Mouse (Mus musculus) stomach, postnatal 0 days (tissue): ENCODE measurements around the gene Cela3b.

Experiments
- CTCF ChIP-seq: IDR thresholded peaks from 2 replicates; pipeline ENCODE4 v1.5.1; 2016; ENCODE audit warnings: antibody characterized with exemption, low read depth, mild to moderate bottlenecking, moderate library complexity
- EP300 ChIP-seq: optimal IDR thresholded peaks from 2 replicates; pipeline ENCODE3; 2016; ENCODE audit warnings: antibody characterized with exemption

DNA sequence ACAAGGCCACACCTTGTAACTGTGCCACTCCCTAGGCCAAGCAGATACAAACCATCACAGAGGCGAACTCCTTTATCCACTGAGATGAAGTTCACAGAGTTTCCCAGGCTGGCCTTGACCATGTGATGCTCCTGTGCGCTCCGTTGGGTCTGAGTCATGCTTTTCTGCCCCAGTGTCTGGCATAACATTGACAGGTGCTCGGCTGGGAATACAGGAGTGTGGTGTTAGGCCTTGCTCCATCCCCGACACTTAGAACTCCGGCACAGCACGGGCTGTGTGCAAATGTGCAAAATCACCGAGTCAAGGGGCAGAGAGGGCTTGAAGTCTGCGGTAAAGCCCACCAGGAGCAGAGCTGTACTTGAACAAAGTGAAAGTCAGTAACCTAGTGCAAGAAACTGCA, 37.5 kb downstream of the Cela3b start:
- TF ChIP-seq CTCF, result no peak
- no peak for TF ChIP-seq EP300
